Mouse (Mus musculus) G1E (cell line): ENCODE results near the gene Btf3. TPM values are rescaled to one million over a fixed set of nuclear protein-coding genes. Genes with fewer than 3 reads are reported as not detected.

Experiments
- ATAC-seq: 2 replicates; pipeline ENCODE4 v1.8.0; 2016; ENCODE audit warnings: mild to moderate bottlenecking; ENCODE audit not compliant: insufficient number of reproducible peaks, poor library complexity, low FRiP score, severe bottlenecking; ENCODE audit errors: extremely low read depth
- DNase-seq: peaks from one replicate; pipeline ENCODE4 v3.0.0; 2012; ENCODE audit warnings: low spot score
- H3K27me3 ChIP-seq: 2 replicates; pipeline ENCODE4 v1.6.1; 2012; ENCODE audit warnings: mild to moderate bottlenecking, low read length, inconsistent platforms; ENCODE audit not compliant: insufficient read depth
- H3K36me3 ChIP-seq: replicated peaks from 2 replicates; pipeline ENCODE3; 2012; ENCODE audit warnings: mild to moderate bottlenecking, inconsistent platforms
- H3K4me1 ChIP-seq: 2 replicates; pipeline ENCODE4 v1.6.1; 2012; ENCODE audit warnings: low read depth, low read length, inconsistent platforms, mixed read lengths; ENCODE audit not compliant: insufficient read depth
- H3K4me3 ChIP-seq: 2 replicates; pipeline ENCODE4 v1.5.1; 2012; ENCODE audit warnings: low read depth, mild to moderate bottlenecking, inconsistent platforms, low read length, moderate library complexity, mixed read lengths
- H3K9me3 ChIP-seq: replicated peaks from 2 replicates; pipeline ENCODE4 v1.6.1; 2012; ENCODE audit warnings: inconsistent platforms
- CTCF ChIP-seq: IDR thresholded peaks from 2 replicates; pipeline ENCODE4 v1.5.1; 2012; ENCODE audit warnings: low read depth, low read length, inconsistent platforms, mixed read lengths
- GATA1 ChIP-seq: IDR thresholded peaks from 2 replicates; pipeline ENCODE4 v1.6.1; 2012; ENCODE audit warnings: borderline replicate concordance, low read length, inconsistent platforms, mixed read lengths
- GATA2 ChIP-seq: IDR thresholded peaks from 2 replicates; pipeline ENCODE4 v1.6.1; 2012; ENCODE audit warnings: low read depth, low read length, inconsistent platforms, borderline replicate concordance
- POLR2AphosphoS5 ChIP-seq: IDR thresholded peaks from 2 replicates; pipeline ENCODE4 v1.6.1; 2012; ENCODE audit warnings: low read depth, low read length, inconsistent platforms; ENCODE audit not compliant: insufficient replicate concordance
- TAL1 ChIP-seq: conservative IDR thresholded peaks from 2 replicates; pipeline ENCODE4 v1.6.1; 2012; ENCODE audit warnings: low read depth, low read length, inconsistent platforms, mixed read lengths
- polyA plus RNA-seq: library from polyadenylated mRNA; stranded (reverse); fragments of >175 nt; gene quantifications from 2 replicates; pipeline ENCODE4 v1.2.3, GENCODE M21; 2012
- total RNA-seq, 2 experiments: library from RNA; stranded (forward) in 1 of 2; stranded (reverse) in 1 of 2; fragments of 200-1000 nt in 1 of 2; fragments of >200 nt in 1 of 2; fragmentation: Nextera tagmentation in 1 of 2; gene quantifications; 2 replicates each; pipeline ENCODE4 v1.2.3; 2014 to 2017

Btf3 gene
- total and polyA plus RNA-seq, 3 experiments = 141 to 2,347 (median 982) TPM

- peaks cover 10% of the 10 kb centered on the region for H3K4me1 ChIP-seq
- DNase-seq (no peak), ATAC-seq (no peak)
- no peak for TF ChIP-seq CTCF
- no peak for TF ChIP-seq TAL1
- no peak for TF ChIP-seq GATA1
- no peak for TF ChIP-seq POLR2AphosphoS5
- TF ChIP-seq GATA2 = no peak
- H3K9me3 ChIP-seq = no peaks in the 10 kb centered on the region
- peaks cover 6% of the 10 kb centered on the region for H3K36me3 ChIP-seq
- H3K27me3 ChIP-seq = peaks cover 14% of the 10 kb centered on the region
- H3K4me3 ChIP-seq = no peak overlapping the region
These were observed 35.7 kb downstream of the Btf3 start for GRCm38 (mm10) chr13:98280990-98281650.

DNA sequence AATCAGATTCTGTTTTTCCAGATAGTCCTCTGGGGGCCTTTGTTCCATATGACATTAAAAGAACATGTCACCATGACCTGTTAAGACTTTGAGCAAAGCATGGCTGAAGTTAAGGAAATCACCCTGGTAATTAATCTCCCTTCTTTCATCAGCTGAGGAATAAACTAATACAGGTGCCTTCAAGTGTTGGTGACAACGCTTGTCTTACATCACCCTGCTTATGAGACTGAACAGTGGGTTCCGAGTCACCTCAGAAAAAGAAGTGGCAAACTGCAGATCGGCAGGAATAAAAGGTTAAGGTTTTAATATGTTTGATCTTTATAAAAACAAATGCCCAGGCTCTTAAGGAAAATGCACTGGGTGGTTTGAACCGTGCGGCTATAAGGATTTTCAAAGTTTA, 37.1 kb downstream of the Btf3 start, which contains the start of gene Gm21976:
Gm21976 (plus strand) TSS at position 202 of the 400 bp plus-strand sequence.
- Histone ChIP-seq H3K4me1 (peaks cover 24% of the 10 kb centered on the region), H3K36me3 (peaks cover 13% of the 10 kb centered on the region), H3K9me3 (no peaks in the 10 kb centered on the region), H3K4me3 (no peak within 1 kb of the TSS), H3K27me3 (peaks cover 10% of the 10 kb centered on the region)
- DNase-seq = no peak
- TF ChIP-seq TAL1 = no peak
- no peak for TF ChIP-seq GATA2
- TF ChIP-seq GATA1 = no peak
- TF ChIP-seq CTCF = no peak
- no peak for TF ChIP-seq POLR2AphosphoS5
- ATAC-seq = no peak

DNA sequence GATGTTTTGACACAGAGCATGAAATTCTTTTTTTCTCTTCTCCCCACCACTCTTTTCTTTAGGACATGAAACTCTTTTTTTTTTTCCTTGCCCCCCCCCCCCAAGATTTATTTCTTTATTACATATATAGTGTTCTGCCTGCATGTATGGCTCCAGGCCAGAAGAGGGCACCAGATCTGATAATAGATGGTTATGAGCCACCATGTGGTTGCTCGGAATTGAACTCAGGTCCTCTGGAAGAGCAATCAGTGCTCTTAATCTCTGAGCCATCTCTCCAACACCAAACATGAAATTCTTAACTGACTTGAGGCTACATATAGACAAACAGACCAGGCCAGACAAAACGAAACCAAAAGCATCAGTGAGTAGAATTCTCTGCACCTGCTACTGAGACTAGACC, 39.3 kb downstream of the Btf3 start:
- Histone ChIP-seq H3K27me3 (peaks cover 3% of the 10 kb centered on the region; the same call in 1 of the 2 replicates), H3K36me3 (peaks cover 33% of the 10 kb centered on the region), H3K4me3 (no peak overlapping the region; the same call in 1 of the 2 replicates), H3K4me1 (peaks cover 34% of the 10 kb centered on the region), H3K9me3 (no peaks in the 10 kb centered on the region)
- no peak for DNase-seq
- no peak for TF ChIP-seq CTCF
- no peak for TF ChIP-seq TAL1
- TF ChIP-seq GATA2 = no peak
- TF ChIP-seq POLR2AphosphoS5 = no peak
- TF ChIP-seq GATA1 = no peak
- ATAC-seq = no peak

GRCm38 (mm10) chr13:98276253-98276652, 40.6 kb downstream of the Btf3 start:
- no peak for ATAC-seq
- TF ChIP-seq GATA2 (no peak), GATA1 (no peak), CTCF (no peak), TAL1 (no peak), POLR2AphosphoS5 (no peak)
- H3K36me3 ChIP-seq = peaks cover 45% of the 10 kb centered on the region

DNA sequence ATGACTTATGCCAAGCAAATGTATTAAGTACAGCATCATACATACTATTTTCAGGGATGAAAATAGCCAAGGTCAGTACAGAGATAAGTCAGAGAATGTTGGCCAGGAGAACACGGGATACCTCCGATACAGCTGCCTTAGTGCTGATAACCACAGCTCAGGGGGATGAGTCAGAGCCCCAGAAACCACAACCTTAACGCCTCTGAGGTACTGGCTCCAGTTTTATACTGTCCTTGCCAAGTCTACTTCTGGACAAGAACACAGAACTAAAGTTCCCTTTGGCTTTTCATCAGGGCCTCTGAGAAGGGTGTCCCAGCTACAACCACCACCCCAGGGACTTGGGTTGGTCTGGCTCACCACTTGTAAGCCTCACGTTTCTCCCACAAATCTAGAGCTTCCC, 41.2 kb downstream of the Btf3 start:
- Histone ChIP-seq H3K9me3 (no peaks in the 10 kb centered on the region), H3K4me1 (peaks cover 34% of the 10 kb centered on the region), H3K36me3 (peaks cover 52% of the 10 kb centered on the region), H3K4me3 (no peak overlapping the region), H3K27me3 (no peaks in the 10 kb centered on the region)
- ATAC-seq (peak; percentile 98), DNase-seq (peak; percentile 64)
- TF ChIP-seq TAL1 (peak; percentile 77), GATA2 (no peak)

More at GRCm38 (mm10) chr13:98276253-98276652, 40.6 kb downstream of the Btf3 start:
- Histone ChIP-seq H3K9me3 (no peaks in the 10 kb centered on the region), H3K4me1 (peaks cover 34% of the 10 kb centered on the region), H3K27me3 (peaks cover 3% of the 10 kb centered on the region; the same call in 1 of the 2 replicates), H3K4me3 (no peak overlapping the region; the same call in 1 of the 2 replicates)
- no peak for DNase-seq

- no peak for ATAC-seq
- Histone ChIP-seq H3K36me3 (peaks cover 64% of the 10 kb centered on the region), H3K4me3 (no peak overlapping the region), H3K27me3 (no peaks in the 10 kb centered on the region), H3K4me1 (peaks cover 34% of the 10 kb centered on the region), H3K9me3 (no peaks in the 10 kb centered on the region)
- no peak for TF ChIP-seq TAL1
- no peak for TF ChIP-seq GATA1
- TF ChIP-seq POLR2AphosphoS5 = no peak
- no peak for TF ChIP-seq CTCF
- TF ChIP-seq GATA2 = no peak
- DNase-seq = no peak
These were observed 42.8 kb downstream of the Btf3 start for GRCm38 (mm10) chr13:98274023-98274422.
